Mouse (Mus musculus) cerebellum, adult 11 months (tissue): Measurements from ENCODE around the gene Tbc1d16.

Experiments
- DNase-seq: peaks from one replicate; pipeline ENCODE4 v3.0.0; 2022

Tbc1d16 gene

DNA sequence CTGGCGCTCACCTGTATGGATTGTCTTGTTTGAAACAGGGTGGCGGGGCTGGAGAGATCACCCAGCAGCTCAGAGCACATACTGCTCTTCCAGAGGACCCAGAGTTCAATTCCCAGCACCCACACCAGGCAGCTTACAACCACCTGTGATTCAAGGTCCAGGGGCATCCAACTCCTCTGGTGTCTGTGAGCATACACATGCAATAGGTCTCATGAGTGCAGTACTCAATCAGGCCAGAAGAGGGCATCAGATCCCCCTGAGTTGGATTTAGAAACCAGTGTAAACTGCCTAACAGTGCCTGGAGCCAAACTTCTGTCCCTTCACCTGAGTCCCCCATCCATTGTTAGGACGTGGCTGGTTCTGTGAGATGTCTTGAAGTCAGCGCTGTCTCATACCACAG is 7.3 kb upstream of the Tbc1d16 start:
- DNase-seq, result no peak

GRCm38 (mm10) chr11:119234770-119235169 is 6.5 kb upstream of the Tbc1d16 start:
- DNase-seq, result no peak

DNA sequence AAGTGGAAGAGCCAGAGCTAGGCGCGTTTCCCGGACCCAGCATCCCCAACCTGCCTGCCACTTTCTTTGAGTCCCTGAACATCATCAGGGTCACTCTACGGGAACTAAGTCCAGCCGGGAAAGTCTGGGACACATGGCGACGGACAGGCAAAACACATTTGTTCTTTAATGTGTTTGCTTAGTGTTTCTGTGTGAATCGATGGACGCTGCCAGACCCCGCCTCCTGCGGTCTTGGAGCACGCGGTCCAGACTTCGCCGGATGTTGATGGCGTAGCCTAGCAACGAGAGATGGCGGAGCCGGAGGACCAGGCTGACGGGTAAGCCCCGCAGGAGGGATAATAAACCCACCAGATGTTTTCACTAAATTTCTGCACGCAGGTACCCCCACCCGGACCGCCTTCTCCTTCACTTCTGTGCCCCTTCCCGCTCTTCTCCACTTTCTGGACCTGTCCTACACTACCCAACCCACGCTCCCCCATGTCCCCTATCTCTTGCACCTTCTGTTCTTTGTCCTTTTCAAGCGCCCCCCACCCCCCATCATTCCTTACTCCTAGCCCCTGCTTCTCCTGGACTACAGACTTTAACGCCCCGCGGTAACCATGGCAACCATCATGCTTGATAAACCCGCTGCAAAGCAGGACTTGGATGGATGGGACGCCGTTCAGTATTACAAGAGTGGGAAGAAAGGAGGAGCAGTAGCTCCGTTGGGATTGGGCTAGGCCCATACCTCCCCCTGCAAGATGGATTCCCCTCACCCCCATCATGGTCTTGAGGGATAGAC is 737 bp upstream of the Tbc1d16 start:
- no peak for DNase-seq

DNA sequence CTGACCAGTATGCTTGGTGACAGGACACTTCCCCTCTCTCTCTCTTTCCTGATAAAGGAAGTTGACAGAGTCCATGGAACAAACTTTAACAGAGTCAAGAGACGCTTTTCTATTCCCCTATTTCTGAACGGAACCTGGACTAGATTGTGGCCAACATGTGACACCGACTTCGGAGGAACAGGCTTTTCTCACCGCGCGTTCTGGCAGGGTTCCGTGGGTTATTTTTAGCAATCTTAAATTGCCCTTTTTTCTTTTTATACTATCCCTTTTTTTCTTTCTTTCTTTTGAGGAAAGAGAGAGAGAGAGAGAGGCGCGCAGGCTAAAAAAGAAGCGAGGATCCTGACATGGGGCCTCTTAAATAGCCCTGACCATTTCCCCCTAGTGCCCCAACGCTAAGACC is 708 bp downstream of the Tbc1d16 start:
- no peak for DNase-seq

DNA sequence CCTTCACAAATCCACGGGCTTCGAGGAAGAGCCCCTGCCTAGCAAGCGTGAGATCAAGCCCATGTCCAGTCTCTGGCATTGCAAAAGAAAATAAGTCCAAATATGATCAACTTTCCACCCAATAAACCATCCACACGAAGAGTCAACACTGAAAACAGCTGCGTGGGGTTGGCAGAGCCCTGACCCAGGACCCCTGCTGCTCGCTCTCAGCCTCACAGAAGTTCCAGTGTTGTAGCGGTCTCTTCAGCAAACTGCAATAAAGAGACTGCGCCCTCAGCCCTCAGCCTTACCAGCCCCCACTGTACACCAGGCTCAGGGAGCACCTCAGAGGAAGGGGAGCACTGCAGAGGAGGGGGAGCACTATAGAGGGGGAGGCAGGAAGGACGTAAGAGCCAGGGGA is 2.7 kb downstream of the Tbc1d16 start:
- DNase-seq, result no peak

DNA sequence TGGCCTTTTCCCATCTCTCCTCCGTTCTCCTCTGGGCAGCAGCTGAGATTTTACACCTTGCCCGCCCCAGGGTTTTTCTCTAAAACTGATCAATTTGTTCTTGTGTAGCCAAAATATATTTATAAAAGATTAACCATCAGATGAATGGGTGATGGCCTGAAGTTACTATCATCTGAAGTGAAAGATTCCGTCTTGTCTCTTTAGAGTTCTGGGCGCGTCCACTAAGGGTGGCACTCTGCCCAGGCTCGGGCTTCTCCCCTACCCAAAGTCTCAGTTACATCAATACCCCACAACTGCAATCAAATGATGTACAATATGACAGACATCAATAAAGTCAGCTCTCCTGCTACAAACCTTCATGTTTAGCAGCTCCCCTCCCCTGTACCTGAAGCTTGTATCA is 3.4 kb downstream of the Tbc1d16 start:
- no peak for DNase-seq

GRCm38 (mm10) chr11:119223124-119223890 is 5.0 kb downstream of the Tbc1d16 start:
- no peak for DNase-seq

DNA sequence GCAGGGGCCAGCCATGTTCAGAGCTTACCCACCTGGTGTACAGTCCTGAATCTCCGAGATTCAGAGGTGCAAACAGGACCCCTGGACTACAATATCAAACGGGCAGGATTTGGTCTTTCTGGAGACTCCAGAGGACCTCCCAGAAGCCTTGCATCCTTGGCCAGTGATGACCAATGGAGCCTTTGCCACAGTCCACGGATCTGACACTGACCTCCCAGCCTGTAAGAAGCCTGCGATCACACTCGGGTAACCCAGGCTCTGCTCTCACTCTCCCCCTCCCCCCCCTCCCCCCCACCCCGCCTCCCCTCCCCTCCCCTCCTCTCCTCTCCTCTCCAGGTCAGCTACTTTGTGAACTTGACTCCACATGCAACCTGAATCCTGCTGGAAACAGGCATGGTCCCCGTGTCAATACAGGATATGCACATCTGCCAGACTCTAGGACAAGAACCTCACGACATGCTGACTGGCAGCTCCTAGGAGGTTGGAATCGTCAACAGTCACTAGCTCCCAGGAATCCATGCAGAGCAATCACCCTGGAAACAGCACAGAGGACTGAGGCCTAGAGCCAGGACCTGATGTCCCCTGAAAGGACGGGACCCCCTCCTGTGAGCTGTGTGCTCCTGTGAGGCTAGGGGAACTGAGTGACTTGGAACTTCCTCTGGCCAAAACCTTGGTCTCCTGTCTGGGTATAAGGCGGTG is 6.3 kb downstream of the Tbc1d16 start:
- no peak for DNase-seq

DNA sequence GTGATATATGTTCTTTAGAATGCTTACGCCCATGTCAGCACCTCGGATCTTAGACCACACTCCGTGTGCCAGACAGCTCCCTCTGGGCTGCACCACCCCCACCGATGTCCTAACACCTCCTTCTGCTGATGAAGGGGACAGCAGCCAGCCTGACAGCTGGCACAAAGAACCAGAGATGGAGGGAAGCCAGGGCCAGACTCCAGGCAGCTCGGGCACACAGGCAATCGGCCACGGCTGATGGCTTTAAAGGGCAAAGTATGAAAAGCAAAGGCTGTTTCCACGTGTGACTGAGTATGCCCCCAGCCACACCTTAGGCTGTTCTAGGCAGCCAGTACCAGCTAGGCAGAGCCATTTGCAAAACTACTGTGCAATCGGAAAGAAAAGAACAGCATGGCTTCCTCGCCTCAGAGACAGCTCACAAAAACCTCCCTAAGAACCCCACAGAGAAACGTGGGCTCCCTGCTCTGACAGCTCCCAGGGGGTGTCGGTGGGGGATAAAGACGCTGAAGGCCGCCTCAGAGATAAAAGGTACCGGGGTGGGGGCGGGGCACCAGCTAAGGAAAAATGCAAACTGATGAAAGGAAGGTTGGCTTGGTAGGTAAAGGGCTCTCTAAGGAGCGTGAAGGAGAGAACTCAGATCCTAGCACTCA is 8.4 kb downstream of the Tbc1d16 start:
- DNase-seq, result peak; percentile 92

DNA sequence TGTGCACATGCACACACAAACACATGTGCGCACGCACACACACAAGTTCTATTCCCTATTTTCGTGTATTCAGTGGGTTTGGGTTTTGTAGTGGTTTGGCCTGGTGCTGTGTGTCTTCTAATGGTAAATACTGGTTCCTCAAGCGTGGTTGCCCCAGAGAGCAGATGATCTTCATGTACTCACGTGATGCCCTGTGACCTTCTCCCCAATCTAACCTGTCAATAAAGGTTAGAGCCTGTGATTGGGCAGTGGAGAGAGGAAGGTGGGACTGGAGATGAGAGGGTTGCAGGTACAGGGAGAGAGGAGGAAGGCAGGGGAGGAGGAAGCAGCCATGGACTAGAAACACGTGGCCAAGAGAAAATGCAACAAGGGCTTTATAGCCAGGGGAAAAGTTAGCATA is 10.4 kb downstream of the Tbc1d16 start:
- DNase-seq, result no peak

DNA sequence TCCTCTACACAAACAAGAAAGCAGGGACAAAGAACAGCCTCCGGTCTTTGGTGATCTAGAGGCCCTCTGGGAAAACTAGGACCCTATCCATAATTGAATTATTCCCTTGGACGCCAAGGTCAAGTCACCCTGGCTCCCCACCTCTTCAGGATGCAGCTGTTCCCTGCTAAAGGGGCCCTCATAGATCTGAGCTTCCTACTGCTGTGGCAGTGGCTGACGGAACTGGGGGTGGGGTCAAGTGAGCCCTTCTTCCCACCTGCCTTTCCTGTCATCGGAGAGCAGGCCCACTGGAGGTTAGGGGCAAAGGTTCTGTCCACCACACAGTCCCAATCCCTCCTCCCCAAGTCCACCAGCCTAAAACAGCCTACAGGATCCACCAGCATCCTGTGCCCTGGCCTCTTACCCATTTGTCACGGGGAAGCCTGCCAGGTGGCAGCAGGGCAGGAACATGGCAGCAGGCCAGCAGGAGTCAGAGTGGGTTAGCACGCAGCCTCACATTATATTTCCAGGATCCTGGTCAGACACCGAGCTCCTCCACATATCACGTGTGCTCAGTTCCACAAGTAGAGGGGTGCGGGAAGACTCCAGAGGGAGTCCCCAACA is 12.3 kb downstream of the Tbc1d16 start:
- DNase-seq, result peak; percentile 94

DNA sequence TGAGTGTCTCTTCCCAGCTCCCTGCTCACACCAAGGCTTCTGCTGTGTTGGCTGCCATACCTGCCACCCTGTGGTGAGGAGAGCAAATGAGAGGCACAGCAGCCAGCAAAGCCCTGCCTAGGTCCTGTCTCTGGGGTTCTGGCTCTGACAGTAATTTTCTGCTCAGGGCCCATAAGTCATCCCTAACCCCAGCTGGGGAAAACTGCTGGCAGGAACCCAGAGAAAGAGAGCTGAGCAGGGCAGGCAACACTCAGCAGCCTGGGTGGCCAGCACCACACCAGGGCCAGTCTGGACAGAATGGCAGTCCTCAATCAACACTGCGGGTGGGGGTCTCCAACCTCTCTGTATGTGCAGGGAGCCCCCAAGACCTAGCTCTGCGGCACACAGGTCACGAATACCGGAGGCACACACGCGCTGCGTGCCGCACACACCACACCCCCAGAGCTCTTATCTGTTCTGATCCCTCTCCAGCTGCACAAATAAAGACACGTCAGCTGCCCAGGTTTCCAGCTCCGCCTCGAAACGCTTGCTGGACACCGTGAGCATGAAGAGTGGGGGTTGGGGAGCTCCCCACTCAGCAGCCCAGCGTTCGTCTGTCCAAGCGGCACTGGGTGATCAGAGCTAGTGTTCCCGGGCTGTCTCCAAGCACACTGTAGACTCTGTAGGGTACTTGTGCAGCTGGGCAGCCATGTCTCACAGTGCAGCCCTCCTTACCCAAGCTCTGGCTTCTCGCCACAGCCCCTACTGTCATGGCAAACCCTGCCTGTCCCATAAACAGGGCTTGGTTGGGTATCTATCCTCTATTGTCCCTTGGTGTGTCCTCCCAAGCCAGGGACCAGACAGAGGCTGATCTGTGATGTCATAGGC is 13.0 kb downstream of the Tbc1d16 start:
- DNase-seq, result peak; percentile 65

GRCm38 (mm10) chr11:119213166-119213885 is 15.0 kb downstream of the Tbc1d16 start:
- DNase-seq, result no peak

- no peak for DNase-seq
Measured at GRCm38 (mm10) chr11:119211604-119212309, 16.5 kb downstream of the Tbc1d16 start.

DNA sequence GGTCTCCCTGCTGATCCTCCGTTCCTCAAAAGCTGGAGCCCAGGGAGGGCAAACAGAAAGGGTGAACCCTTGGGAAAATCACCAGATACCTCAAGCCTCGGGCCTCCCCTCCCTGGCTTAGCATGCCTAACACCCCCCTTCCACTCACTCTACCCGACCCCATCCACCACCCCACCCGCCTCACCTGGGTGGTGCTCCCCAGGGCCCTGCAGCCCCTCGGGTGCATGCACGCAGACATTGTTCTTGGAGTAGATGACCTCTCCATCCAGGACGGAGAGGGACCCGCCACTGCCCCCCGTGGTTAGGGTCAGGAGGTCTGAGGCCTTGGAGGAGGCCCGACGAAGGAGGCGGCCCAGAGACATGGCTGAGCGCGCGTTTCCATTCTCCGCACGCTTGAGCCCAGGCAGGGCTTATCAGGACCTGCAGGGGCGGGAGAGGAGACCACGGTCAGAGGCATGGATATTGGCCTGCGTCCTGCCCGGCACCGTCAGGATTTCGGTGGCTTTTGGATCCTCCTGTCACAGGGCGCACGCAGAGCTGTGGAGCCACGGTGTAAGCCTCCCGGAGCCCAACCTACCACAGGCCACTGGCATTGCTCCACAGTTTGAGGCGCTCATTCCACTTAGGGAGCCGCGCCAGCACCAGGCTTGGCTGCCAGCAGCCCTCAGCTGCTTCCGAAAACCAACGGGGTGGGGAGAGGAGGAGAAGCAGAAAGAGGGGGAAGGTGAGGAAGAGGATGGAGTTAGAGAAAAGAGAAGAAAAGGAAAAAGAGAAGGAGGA is 17.8 kb downstream of the Tbc1d16 start:
- DNase-seq, result peak; percentile 93

- peak; percentile 80 for DNase-seq
Measured at GRCm38 (mm10) chr11:119209371-119210025, 18.8 kb downstream of the Tbc1d16 start.

GRCm38 (mm10) chr11:119208870-119209370 is 19.4 kb downstream of the Tbc1d16 start:
- DNase-seq, result no peak

- no peak for DNase-seq
Measured at GRCm38 (mm10) chr11:119207986-119208385, 20.3 kb downstream of the Tbc1d16 start.

DNA sequence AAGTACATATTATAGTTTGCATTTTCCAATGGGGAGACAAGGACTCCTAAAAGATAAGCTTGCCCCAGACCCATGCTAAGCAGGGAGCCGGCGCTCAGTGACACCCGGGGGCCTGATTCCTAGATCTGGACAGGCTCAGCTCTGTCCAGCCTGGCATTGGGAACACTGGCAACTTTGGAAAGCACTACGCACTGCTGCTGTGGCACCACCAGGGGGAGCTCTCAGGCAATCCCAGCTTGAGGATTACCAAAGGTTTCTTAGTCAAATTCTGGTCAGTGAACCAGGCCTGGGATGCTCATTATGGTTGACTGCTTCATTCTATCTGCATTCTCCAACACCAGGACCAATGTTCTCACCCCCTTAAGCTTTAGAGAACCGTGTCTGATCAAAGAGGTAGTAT is 21.7 kb downstream of the Tbc1d16 start:
- DNase-seq, result peak; percentile 76
